Mouse (Mus musculus) cortical plate, adult 2 months (tissue): ENCODE data around the gene Pla2g1b.
"Not testable (repeated sequence)": the region's sequence is repeated elsewhere in the genome, so short reads cannot be mapped to it uniquely, and the experiment has no call there.

Source experiments
- CTCF ChIP-seq: fragments of 200-500 bp; IDR thresholded peaks from 2 replicates; pipeline ENCODE4 v1.5.1; 2011; ENCODE audit warnings: mild to moderate bottlenecking, control low read depth, low read length; ENCODE audit not compliant: insufficient read depth; ENCODE audit errors: extremely low read depth
- POLR2A ChIP-seq: fragments of 200-500 bp; IDR thresholded peaks from 2 replicates; pipeline ENCODE4 v1.6.1; 2011; ENCODE audit warnings: mild to moderate bottlenecking, low read length, control low read depth; ENCODE audit not compliant: insufficient read depth; ENCODE audit errors: extremely low read depth

GRCm38 (mm10) chr5:115495618-115496017 lies 29.6 kb downstream of the Pla2g1b start:
- TF ChIP-seq CTCF, POLR2A: not testable (repeated sequence)
